Mouse (Mus musculus) midbrain, embryonic 11.5 days (tissue): ENCODE data around the gene Lrfn4. TPM values are rescaled to one million over a fixed set of nuclear protein-coding genes. Genes with fewer than 3 reads are reported as not detected.
A peak's percentile ranks its signal among the peaks of the same experiment; 100 is the strongest.

Experiments used
- ATAC-seq: fragments of 200-750 bp; cut with Nextera tagmentation; 2 replicates; pipeline ENCODE4 v1.8.0; 2017; ENCODE audit warnings: moderate TSS enrichment, moderate library complexity; ENCODE audit not compliant: low FRiP score
- DNase-seq: peaks from one replicate; pipeline ENCODE4 v3.0.0; 2015; ENCODE audit warnings: low spot score; ENCODE audit errors: missing footprints
- H3K27ac ChIP-seq: fragments of 300-500 bp; sonication (generic); 2 replicates; pipeline ENCODE4 v1.5.1; 2014; ENCODE audit warnings: low read depth, low read length
- H3K27me3 ChIP-seq: fragments of 300-500 bp; sonication (generic); 2 replicates; pipeline ENCODE4 v1.6.1; 2014; ENCODE audit warnings: mild to moderate bottlenecking, low read length, moderate library complexity, mixed read lengths; ENCODE audit not compliant: control insufficient read depth, insufficient read depth
- H3K36me3 ChIP-seq: fragments of 300-500 bp; sonication (generic); 2 replicates; pipeline ENCODE4 v1.6.1; 2014; ENCODE audit warnings: mild to moderate bottlenecking, low read length, moderate library complexity, mixed read lengths; ENCODE audit not compliant: control insufficient read depth, insufficient read depth
- H3K4me1 ChIP-seq: fragments of 300-500 bp; sonication (generic); 2 replicates; pipeline ENCODE4 v1.6.1; 2014; ENCODE audit warnings: low read length; ENCODE audit not compliant: control insufficient read depth, insufficient read depth
- H3K4me2 ChIP-seq: fragments of 300-500 bp; sonication (generic); 2 replicates; pipeline ENCODE4 v1.6.1; 2014; ENCODE audit warnings: mild to moderate bottlenecking, moderate library complexity
- H3K4me3 ChIP-seq: fragments of 300-500 bp; sonication (generic); 2 replicates; pipeline ENCODE4 v1.5.1; 2014; ENCODE audit warnings: low read depth, low read length
- H3K9ac ChIP-seq: fragments of 300-500 bp; sonication (generic); 2 replicates; pipeline ENCODE4 v1.6.1; 2014; ENCODE audit warnings: low read length
- H3K9me3 ChIP-seq: fragments of 300-500 bp; sonication (generic); 2 replicates; pipeline ENCODE4 v1.6.1; 2016; ENCODE audit warnings: low read length; ENCODE audit not compliant: control insufficient read depth
- WGBS: fragments of 180-500 bp; shearing (Covaris S2); extraction: QIAGEN DNeasy Blood & Tissue Kit; methylation state at CpG from one replicate; pipeline ENCODE4 v1.1.7; 2014; 5-methylcytosine and 5-hydroxymethylcytosine counted together
- polyA plus RNA-seq: library from polyadenylated mRNA; unstranded; fragments of >200 nt; fragmentation: Nextera tagmentation; extraction: Ambion mirVana; gene quantifications from 2 replicates; pipeline ENCODE4 v1.2.1, GENCODE M21; 2014

Gene Lrfn4
- polyA plus RNA-seq, 1 experiment from 2014 or later: 7.6 TPM

DNA sequence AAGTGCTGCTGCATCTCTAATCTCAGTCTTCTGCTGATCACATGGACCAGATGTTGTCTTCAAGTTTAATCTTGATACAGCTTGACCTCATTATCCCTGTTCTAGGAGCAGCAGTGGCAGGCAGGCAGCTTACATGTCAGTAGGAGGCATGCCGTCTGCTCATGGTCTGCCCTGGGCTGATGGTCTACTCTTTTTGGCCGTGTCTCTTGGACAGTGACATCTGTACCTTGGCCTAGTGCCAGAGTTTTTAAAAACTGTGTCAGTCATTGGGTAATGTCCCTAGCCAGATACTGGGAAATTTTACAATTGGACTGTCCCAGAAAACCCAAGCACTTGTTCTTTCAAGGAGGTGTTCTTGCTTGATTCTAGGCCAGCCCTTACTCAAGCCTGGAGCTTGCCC lies 36.7 kb downstream of the Lrfn4 start:
- DNase-seq (peak; percentile 12), ATAC-seq (no peak)
- Histone ChIP-seq H3K27ac (no peak overlapping the region), H3K4me1 (no peaks in the 10 kb centered on the region), H3K4me2 (no peak overlapping the region), H3K36me3 (no peaks in the 10 kb centered on the region), H3K27me3 (no peaks in the 10 kb centered on the region), H3K4me3 (no peak overlapping the region), H3K9me3 (no peaks in the 10 kb centered on the region), H3K9ac (no peak overlapping the region)
- WGBS: 81% methylated on average over 2 of the region's 2 CpGs

- no peak for ATAC-seq
- Histone ChIP-seq H3K27ac (no peak overlapping the region), H3K27me3 (no peaks in the 10 kb centered on the region), H3K4me3 (no peak overlapping the region), H3K4me1 (peaks cover 2% of the 10 kb centered on the region; the same call in 1 of the 2 replicates), H3K9me3 (no peaks in the 10 kb centered on the region), H3K9ac (no peak overlapping the region), H3K36me3 (no peaks in the 10 kb centered on the region), H3K4me2 (no peak overlapping the region)
- DNase-seq: no peak
- whole genome bisulfite sequencing: 85% methylated on average over 1 of the region's 1 CpGs
Measured at GRCm38 (mm10) chr19:4573241-4573640, 42.2 kb downstream of the Lrfn4 start.

DNA sequence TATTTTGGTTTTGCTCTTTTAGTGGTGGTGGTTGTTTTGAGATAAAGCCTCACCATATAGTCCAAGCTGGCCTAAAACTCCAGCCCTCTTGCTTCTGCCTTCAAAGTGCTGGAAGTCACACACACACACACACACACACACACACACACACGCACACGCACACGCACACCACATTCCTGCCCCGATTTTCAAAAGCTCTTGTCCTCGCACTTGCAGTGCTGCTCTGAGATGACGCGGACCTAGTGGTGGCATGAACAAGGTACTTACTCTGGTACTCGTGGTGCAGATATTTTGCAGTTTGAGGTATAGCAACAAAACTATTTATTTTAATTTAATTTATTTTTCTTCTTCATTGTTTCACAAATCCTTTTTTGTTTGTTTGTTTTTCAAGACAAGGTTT lies 43.0 kb downstream of the Lrfn4 start:
- whole genome bisulfite sequencing: 88% methylated on average over 8 of the region's 8 CpGs
- H3K4me1 ChIP-seq: peaks cover 2% of the 10 kb centered on the region; the same call in 1 of the 2 replicates
- no peak overlapping the region for H3K9ac ChIP-seq
- no peaks in the 10 kb centered on the region for H3K36me3 ChIP-seq
- H3K27ac ChIP-seq: no peak overlapping the region
- no peaks in the 10 kb centered on the region for H3K27me3 ChIP-seq
- H3K4me3 ChIP-seq: no peak overlapping the region
- no peak overlapping the region for H3K4me2 ChIP-seq
- DNase-seq (peak; percentile 17), ATAC-seq (no peak)
- H3K9me3 ChIP-seq: no peaks in the 10 kb centered on the region

DNA sequence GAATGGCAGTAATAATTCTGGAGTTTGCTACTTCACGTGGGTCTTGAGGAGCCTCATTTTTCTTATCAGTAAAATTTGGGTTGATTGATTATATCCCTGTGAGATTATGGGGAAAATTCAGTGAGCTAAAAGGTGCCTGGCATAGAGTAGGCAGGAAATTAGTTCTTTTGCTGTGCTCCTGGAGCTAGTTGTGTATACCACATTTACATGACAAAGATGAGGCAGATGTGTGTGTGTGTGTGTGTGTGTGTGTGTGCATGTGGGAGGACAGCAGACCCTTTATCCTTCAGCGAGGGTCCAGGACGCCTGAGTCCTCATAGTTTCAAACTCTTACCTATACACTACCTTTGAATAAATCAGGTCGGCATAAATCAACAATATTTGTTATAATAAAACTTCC lies 43.4 kb downstream of the Lrfn4 start:
- ATAC-seq (no peak), DNase-seq (peak; percentile 75)
- Histone ChIP-seq H3K27ac (no peak overlapping the region), H3K4me3 (no peak overlapping the region), H3K36me3 (no peaks in the 10 kb centered on the region), H3K4me1 (peaks cover 2% of the 10 kb centered on the region; the same call in 1 of the 2 replicates), H3K9ac (no peak overlapping the region), H3K27me3 (no peaks in the 10 kb centered on the region), H3K4me2 (no peak overlapping the region), H3K9me3 (no peaks in the 10 kb centered on the region)
- 65% methylated on average over 4 of the region's 4 CpGs for WGBS

GRCm38 (mm10) chr19:4571658-4572057 lies 43.8 kb downstream of the Lrfn4 start:
- no peak overlapping the region for H3K27ac ChIP-seq
- no peaks in the 10 kb centered on the region for H3K36me3 ChIP-seq
- no peak for ATAC-seq

DNA sequence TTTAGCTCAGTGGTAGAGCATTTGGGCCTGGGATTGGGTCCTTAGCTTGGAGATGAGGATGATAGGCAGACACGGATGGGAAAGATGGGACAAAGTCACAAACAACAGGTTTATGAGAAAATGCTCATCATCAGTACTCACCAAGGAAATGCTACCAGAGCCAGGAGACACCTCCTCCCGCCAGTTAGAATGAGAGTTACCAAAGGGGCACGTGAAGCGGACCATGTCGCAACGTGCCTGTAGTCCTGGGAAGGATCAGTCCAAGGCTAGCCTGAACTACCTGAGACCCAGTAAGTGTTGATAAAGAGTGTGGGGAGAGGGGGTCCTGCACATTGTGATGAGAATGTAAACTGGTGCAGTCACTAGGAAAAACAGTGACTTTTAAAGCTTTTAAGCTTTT lies 44.7 kb downstream of the Lrfn4 start:
- H3K9me3 ChIP-seq: no peaks in the 10 kb centered on the region
- ATAC-seq: no peak
- WGBS: 90% methylated on average over 6 of the region's 6 CpGs
- no peak overlapping the region for H3K4me2 ChIP-seq
- no peak overlapping the region for H3K4me3 ChIP-seq
- H3K9ac ChIP-seq: no peak overlapping the region
- H3K27ac ChIP-seq: no peak overlapping the region
- peak; percentile 8 for DNase-seq
- H3K36me3 ChIP-seq: no peaks in the 10 kb centered on the region
- peaks cover 2% of the 10 kb centered on the region; the same call in 1 of the 2 replicates for H3K4me1 ChIP-seq
- no peaks in the 10 kb centered on the region for H3K27me3 ChIP-seq

More at GRCm38 (mm10) chr19:4571658-4572057, 43.8 kb downstream of the Lrfn4 start:
- Histone ChIP-seq H3K9me3 (no peaks in the 10 kb centered on the region), H3K9ac (no peak overlapping the region), H3K4me2 (no peak overlapping the region), H3K4me1 (peaks cover 2% of the 10 kb centered on the region; the same call in 1 of the 2 replicates), H3K27me3 (no peaks in the 10 kb centered on the region), H3K4me3 (no peak overlapping the region)
- WGBS: 94% methylated on average over 1 of the region's 1 CpGs
- peak; percentile 76 for DNase-seq

- ATAC-seq: no peak
- DNase-seq: no peak
- H3K9ac ChIP-seq: no peak overlapping the region
- H3K4me3 ChIP-seq: no peak overlapping the region
- H3K4me1 ChIP-seq: peaks cover 2% of the 10 kb centered on the region; the same call in 1 of the 2 replicates
- no peak overlapping the region for H3K4me2 ChIP-seq
- WGBS: 90% methylated on average over 11 of the region's 11 CpGs
- no peak overlapping the region for H3K27ac ChIP-seq
- H3K36me3 ChIP-seq: no peaks in the 10 kb centered on the region
- H3K27me3 ChIP-seq: no peaks in the 10 kb centered on the region
- H3K9me3 ChIP-seq: no peaks in the 10 kb centered on the region
Measured at GRCm38 (mm10) chr19:4570237-4570613, 45.2 kb downstream of the Lrfn4 start.

DNA sequence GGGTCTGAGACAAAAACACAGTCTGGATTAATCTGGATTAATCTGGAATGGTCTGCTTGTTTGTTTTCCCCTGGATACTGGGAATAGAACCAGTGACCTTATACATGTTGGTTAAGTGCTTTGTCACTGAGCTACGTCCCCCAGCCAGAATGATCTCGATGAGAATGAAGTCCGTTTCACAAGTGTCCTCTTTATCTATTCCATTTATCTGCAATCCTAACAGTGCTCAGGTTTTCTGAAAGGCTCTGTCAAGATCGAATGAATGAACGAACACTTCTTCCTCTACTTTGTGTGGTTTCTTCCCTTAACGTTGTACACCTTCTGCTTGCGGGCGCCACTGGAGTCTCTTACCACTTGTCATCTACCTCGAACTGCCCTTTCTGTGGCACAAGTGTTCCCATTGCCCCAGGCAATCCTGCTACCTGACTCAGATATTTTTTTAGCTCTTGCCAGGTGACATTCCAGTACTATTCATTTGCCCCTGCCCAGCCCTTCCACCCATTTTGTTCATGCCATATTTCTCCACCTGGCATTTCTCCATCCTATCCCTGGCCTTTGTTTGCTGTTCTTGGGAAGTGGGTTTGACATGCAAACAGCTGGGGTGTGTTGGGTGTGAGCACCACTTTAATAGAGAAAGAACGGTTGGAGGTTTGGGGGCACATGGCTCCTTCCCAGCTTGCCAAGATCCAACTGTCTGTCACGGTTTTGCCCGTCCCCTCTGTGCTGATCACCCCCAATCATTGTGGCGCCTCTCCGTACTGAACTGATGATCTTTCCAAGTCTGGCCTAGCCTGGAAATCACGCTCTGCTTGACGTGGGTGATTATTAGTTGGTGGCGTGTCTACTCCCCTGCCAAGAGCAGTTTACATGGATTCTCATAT lies 45.9 kb downstream of the Lrfn4 start:
- WGBS: 80% methylated on average over 17 of the region's 17 CpGs
- H3K36me3 ChIP-seq: no peaks in the 10 kb centered on the region
- H3K4me1 ChIP-seq: peaks cover 2% of the 10 kb centered on the region; the same call in 1 of the 2 replicates
- H3K4me2 ChIP-seq: no peak overlapping the region
- no peaks in the 10 kb centered on the region for H3K27me3 ChIP-seq
- no peak overlapping the region for H3K9ac ChIP-seq
- no peaks in the 10 kb centered on the region for H3K9me3 ChIP-seq
- ATAC-seq: no peak
- no peak overlapping the region for H3K27ac ChIP-seq
- peak; percentile 79 for DNase-seq
- H3K4me3 ChIP-seq: no peak overlapping the region

DNA sequence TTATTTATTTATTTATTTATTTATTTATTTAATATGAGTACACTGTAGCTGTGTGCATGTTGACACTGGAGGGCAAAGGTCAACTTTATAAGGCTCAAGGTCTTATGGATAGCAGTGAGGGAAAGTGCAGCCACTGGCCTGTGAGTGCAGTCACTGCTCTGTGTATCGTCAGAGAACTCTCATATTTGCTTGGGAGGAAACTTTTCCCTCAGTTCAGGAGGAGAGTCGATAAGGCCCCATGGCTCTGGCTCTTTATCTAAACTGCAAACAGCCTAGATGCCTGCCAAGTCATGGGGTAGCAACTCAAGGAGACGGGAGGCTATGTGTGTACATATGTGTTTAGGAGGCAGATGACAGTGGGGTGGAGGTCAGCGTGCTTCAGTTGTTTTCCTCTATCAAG lies 46.6 kb downstream of the Lrfn4 start:
- no peak for ATAC-seq
- no peak overlapping the region for H3K4me2 ChIP-seq
- no peaks in the 10 kb centered on the region for H3K9me3 ChIP-seq
- DNase-seq: peak; percentile 85
- H3K27me3 ChIP-seq: no peaks in the 10 kb centered on the region
- H3K4me1 ChIP-seq: peaks cover 2% of the 10 kb centered on the region; the same call in 1 of the 2 replicates
- H3K27ac ChIP-seq: no peak overlapping the region
- no peaks in the 10 kb centered on the region for H3K36me3 ChIP-seq
- no peak overlapping the region for H3K9ac ChIP-seq
- no peak overlapping the region for H3K4me3 ChIP-seq
- 68% methylated on average over 4 of the region's 4 CpGs for WGBS
